Mouse (Mus musculus) adrenal gland, adult 10 weeks (tissue): ENCODE data around the gene Ggt7. TPM values are rescaled to one million over a fixed set of nuclear protein-coding genes. Genes with fewer than 3 reads are reported as not detected.

Source experiments
- polyA plus RNA-seq: library from polyadenylated mRNA; stranded (reverse); fragments of 350-450 nt; fragmentation: Illumina TruSeq; extraction: RNeasy Lipid Tissue Mini Kit (QIAGEN cat#74804); gene quantifications from one replicate; pipeline ENCODE4 v1.2.3, GENCODE M21; 2014; ENCODE audit warnings: low read depth, low replicate concordance

Ggt7 gene
- polyA plus RNA-seq = 0.41 TPM

GRCm38 (mm10) chr2:155517455-155518423, at the start of gene Ggt7, which contains the start of gene Acss2:
Gene Ggt7, minus strand, starts transcription at chr2:155518237.
Gene Acss2, plus strand, starts transcription at chr2:155517948.

DNA sequence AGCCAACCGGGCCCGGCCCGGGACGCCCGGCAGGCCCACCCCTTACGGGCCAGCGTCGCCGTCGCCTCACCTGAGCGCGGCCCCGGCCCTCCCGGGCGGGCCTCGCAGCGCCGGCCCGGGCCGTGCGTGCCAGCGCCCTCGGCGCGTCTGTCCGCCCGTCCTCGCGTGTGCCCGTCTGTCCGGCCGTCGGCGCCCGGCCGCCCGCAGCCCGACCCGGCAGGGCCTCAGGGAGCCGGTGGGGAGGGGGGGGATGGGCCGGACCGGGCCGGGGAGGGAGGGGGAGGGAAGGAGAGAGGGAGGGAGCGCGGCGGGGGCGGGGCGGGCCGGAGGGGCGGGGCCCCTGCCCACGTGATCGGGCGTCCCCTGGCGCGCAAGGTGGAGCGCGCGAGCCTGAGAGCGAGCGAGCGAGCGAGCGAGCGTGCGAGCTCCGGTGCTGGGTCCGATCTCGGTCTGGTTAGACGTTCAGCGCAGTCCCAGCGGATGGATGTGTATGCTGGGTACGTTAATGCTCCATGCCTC, 44.4 kb downstream of the Ggt7 start, which contains the start of gene Ncoa6:
Gene Ncoa6 (minus strand): TSS at position 325 of the 519 bp plus-strand sequence.

Other genes with a start within 250 kb of the Ggt7 start
- gene Map1lc3a, start 241.9 kb downstream of the Ggt7 start, polyA plus RNA-seq = 10.9 TPM
- gene Pigu, start 160.8 kb downstream of the Ggt7 start, polyA plus RNA-seq = 75.1 TPM
- gene Trp53inp2, start 137.2 kb downstream of the Ggt7 start, polyA plus RNA-seq = 411 TPM
- gene Ncoa6, start 44.3 kb downstream of the Ggt7 start, polyA plus RNA-seq = 55.7 TPM
- 46.7 TPM for gene Acss2, start 289 bp downstream of the Ggt7 start, polyA plus RNA-seq
- 10.0 TPM for gene Gss, start 74.6 kb upstream of the Ggt7 start, polyA plus RNA-seq
- not detected for gene Myh7b, start 93.0 kb upstream of the Ggt7 start, polyA plus RNA-seq
- gene Trpc4ap, start 174.1 kb upstream of the Ggt7 start, polyA plus RNA-seq = 135 TPM
- 13.9 TPM for gene Edem2, start 211.2 kb upstream of the Ggt7 start, polyA plus RNA-seq
- not detected for gene Gm17581, start 217.6 kb upstream of the Ggt7 start, polyA plus RNA-seq
- gene Procr, start 232.9 kb upstream of the Ggt7 start, polyA plus RNA-seq = 26.1 TPM